Mouse (Mus musculus): ENCODE measurements at regions not wholly inside any gene's neighbourhood (a gene's known extent, or its start where the extent isn't known, plus 50 kb on each side); places are given as distances from the start of the nearest gene placed in this dataset.

GRCm38 (mm10) chr6:139391307-139391706, 110.5 kb downstream of the Rergl start:
- DNase-seq = no peak

- no peak for DNase-seq
Measured at GRCm38 (mm10) chr6:139350939-139351338, 150.8 kb downstream of the Rergl start.

GRCm38 (mm10) chr6:139325226-139325625, 176.6 kb downstream of the Rergl start:
- DNase-seq = no peak

- no peak for DNase-seq
Measured at GRCm38 (mm10) chr6:139307651-139308050, 194.1 kb downstream of the Rergl start.

GRCm38 (mm10) chr6:139304306-139304705, 197.5 kb downstream of the Rergl start:
- DNase-seq = no peak

GRCm38 (mm10) chr6:139295701-139296100, 206.1 kb downstream of the Rergl start:
- DNase-seq = no peak

- DNase-seq = no peak
Measured at GRCm38 (mm10) chr6:139279093-139279492, 222.7 kb downstream of the Rergl start.

- DNase-seq = no peak
Measured at GRCm38 (mm10) chr6:139275512-139275911, 226.3 kb downstream of the Rergl start.

GRCm38 (mm10) chr6:139253704-139254103, 248.1 kb downstream of the Rergl start:
- DNase-seq = no peak

GRCm38 (mm10) chr6:139248920-139249547, 252.7 kb downstream of the Rergl start:
- peak; percentile 2 for DNase-seq

- no peak for DNase-seq
Measured at GRCm38 (mm10) chr6:139226127-139226526, 275.6 kb downstream of the Rergl start.

- DNase-seq = no peak
Measured at GRCm38 (mm10) chr6:139214488-139214887, 287.3 kb downstream of the Rergl start.

GRCm38 (mm10) chr6:139210256-139210655, 291.5 kb downstream of the Rergl start:
- no peak for DNase-seq

GRCm38 (mm10) chr6:139198601-139199000, 303.2 kb downstream of the Rergl start:
- no peak for DNase-seq

- no peak for DNase-seq
Measured at GRCm38 (mm10) chr6:139186431-139186830, 315.3 kb downstream of the Rergl start.

- DNase-seq = no peak
Measured at GRCm38 (mm10) chr6:139160352-139160751, 341.4 kb downstream of the Rergl start.

- no peak for DNase-seq
Measured at GRCm38 (mm10) chr6:139159741-139160140, 342.0 kb downstream of the Rergl start.

- no peak for DNase-seq
Measured at GRCm38 (mm10) chr6:139154802-139155201, 347.0 kb downstream of the Rergl start.

GRCm38 (mm10) chr6:139135693-139136092, 366.1 kb downstream of the Rergl start:
- no peak for DNase-seq

- no peak for DNase-seq
Measured at GRCm38 (mm10) chr6:139132083-139132679, 369.6 kb downstream of the Rergl start.

GRCm38 (mm10) chr6:139108263-139108662, 393.5 kb downstream of the Rergl start:
- DNase-seq = no peak

- DNase-seq = no peak
Measured at GRCm38 (mm10) chr6:139103397-139103796, 398.4 kb downstream of the Rergl start.

GRCm38 (mm10) chr6:139099273-139099672, 402.5 kb downstream of the Rergl start:
- no peak for DNase-seq

GRCm38 (mm10) chr6:139075433-139075832, 417.1 kb upstream of the Igbp1b start:
- DNase-seq = no peak

- no peak for DNase-seq
Measured at GRCm38 (mm10) chr6:139027696-139028095, 369.4 kb upstream of the Igbp1b start.
